ENCODE assay signal across 17 mouse cellular contexts in the genomic region with DNA sequence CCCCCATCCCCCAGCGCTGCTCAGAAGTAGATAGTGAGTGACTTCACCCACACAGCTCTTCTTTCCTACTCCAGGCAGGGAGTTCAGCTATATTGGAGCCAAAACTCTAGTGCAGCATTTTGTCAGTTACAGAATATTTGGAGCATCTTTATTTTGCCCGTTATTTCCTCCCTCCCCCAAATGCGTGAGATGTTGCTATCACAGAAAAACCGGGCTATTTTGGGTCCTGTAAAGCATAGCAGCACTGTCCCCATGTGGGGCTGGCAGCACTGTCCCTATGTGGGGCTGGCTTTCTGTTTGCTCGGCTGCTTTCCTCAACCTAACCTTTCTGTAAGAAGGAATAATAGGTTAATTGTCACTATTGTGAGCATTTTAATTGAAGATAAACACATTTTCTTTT.
"Had no signal": no experiment of that assay in that cellular context is flagged by ENCODE, and none has a peak within 500 bp of the region (broad histone marks: within the 10 kb centered on the region; RNA-seq: fewer than 3 reads in every experiment).

No protein-coding gene starts in this region.

- H3K27ac ChIP-seq: kidney, embryonic 15.5 days; limb, embryonic 10.5 days; limb, embryonic 13.5 days; liver, embryonic 14.5 days had no signal

- H3K9me3 ChIP-seq: kidney, embryonic 15.5 days; limb, embryonic 10.5 days; limb, embryonic 13.5 days had no signal

- DNase-seq: kidney, adult 11 months; kidney, adult 8-10 months; kidney, postnatal 10 days; kidney, postnatal 36 days; layer of hippocampus, adult 9-11 months; liver; liver, postnatal 0 days; midbrain, embryonic 14.5 days; right cerebral cortex, postnatal 14 days; thymus, adult 18-20 months; thymus, postnatal 36 days had no signal

- H3K9ac ChIP-seq: kidney, embryonic 15.5 days; limb, embryonic 13.5 days; liver, embryonic 14.5 days; liver, postnatal 0 days; lung, embryonic 14.5 days had no signal

- H3K27me3 ChIP-seq: kidney, embryonic 15.5 days; limb, embryonic 13.5 days had no signal

- H3K4me3 ChIP-seq: kidney, embryonic 15.5 days; limb, embryonic 10.5 days; limb, embryonic 13.5 days had no signal

- H3K36me3 ChIP-seq: kidney, embryonic 15.5 days; limb, embryonic 10.5 days; limb, embryonic 13.5 days had no signal

- H3K4me2 ChIP-seq: kidney, embryonic 15.5 days; limb, embryonic 13.5 days; lung, embryonic 14.5 days; midbrain, embryonic 11.5 days had no signal
